Comparison of ENCODE assay signal across 9 mouse cellular contexts in the genomic region with DNA sequence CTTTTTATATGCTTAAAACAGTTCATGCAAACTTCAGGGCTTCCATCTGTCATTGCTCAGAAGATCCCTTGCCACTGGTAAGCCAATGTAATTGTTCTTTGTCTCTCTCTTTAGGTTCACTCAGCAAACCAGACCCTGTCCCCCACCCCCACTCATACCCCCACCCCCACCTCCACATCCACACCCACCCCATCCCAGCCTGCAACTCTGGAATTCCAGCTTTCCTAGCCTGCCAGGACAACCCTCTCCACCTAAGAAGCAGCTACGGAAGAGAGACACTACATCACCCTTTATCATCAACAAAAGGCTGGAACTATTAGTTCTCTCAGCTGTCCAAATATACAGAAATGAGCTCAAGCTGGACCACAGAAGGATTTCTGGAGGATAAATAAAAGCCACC. TPM values are rescaled to one million over a fixed set of nuclear protein-coding genes. Genes with fewer than 3 reads are reported as not detected.
DNase-seq lines count a peak whose midpoint lies in the region; ATAC-seq and TF ChIP-seq lines count a peak whose summit lies in the region.
"Had no signal": no experiment of that assay in that cellular context is flagged by ENCODE, and none has a peak within 500 bp of the region (broad histone marks: within the 10 kb centered on the region; RNA-seq: fewer than 3 reads in every experiment).

No protein-coding gene starts in this region.

- H3K36me3 ChIP-seq in heart, embryonic 10.5 days = peaks cover 19% of the 10 kb centered on the region
- H3K36me3 ChIP-seq in C2C12 (ENCODE audit: control insufficient read depth, insufficient read depth) = peaks cover 12% of the 10 kb centered on the region
- no peaks in the 10 kb centered on the region for H3K36me3 ChIP-seq in embryonic facial prominence, embryonic 12.5 days
- no peaks in the 10 kb centered on the region for H3K36me3 ChIP-seq in limb, embryonic 13.5 days

- 13% methylated on average over 1 of the region's 1 CpGs for WGBS in heart, embryonic 10.5 days
- 35% methylated on average over 1 of the region's 1 CpGs for WGBS in embryonic facial prominence, embryonic 12.5 days
- 24% methylated on average over 1 of the region's 1 CpGs for WGBS in limb, embryonic 13.5 days

- no peak for ATAC-seq in embryonic facial prominence, embryonic 12.5 days (ENCODE audit: insufficient number of reproducible peaks, insufficient read depth, low FRiP score, low TSS enrichment)
- no peak for ATAC-seq in limb, embryonic 13.5 days (ENCODE audit: low FRiP score, low read depth)

- no peaks in the 10 kb centered on the region for H3K79me3 ChIP-seq in C2C12 (ENCODE audit: low read depth)

- peak overlapping the region; percentile 89 for H3K27ac ChIP-seq in heart, embryonic 10.5 days
- H3K27ac ChIP-seq in embryonic facial prominence, embryonic 12.5 days = peak overlapping the region; percentile 12; the same call in 1 of the 2 replicates
- H3K27ac ChIP-seq in limb, embryonic 13.5 days = no peak overlapping the region

- DNase-seq in heart, embryonic 10.5 days (ENCODE audit: low spot score) = no peak
- no peak for DNase-seq in heart, postnatal 14 days
- DNase-seq in layer of hippocampus, postnatal 14 days (ENCODE audit: low spot score in 2 of 2) = no peak
- no peak for DNase-seq in ovary, postnatal 36 days (ENCODE audit: low spot score)
- DNase-seq in urinary bladder, adult 2 months (ENCODE audit: low spot score) = no peak
- DNase-seq: lung, postnatal 10 days had no signal

- H3K9ac ChIP-seq in embryonic facial prominence, embryonic 12.5 days = no peak overlapping the region
- no peak overlapping the region for H3K9ac ChIP-seq in limb, embryonic 13.5 days

- intact Hi-C loops in heart, postnatal 14 days (cut with DNase I) = no loop called here

- H3K4me2 ChIP-seq in embryonic facial prominence, embryonic 12.5 days (replicated peaks) = peak overlapping the region; percentile 34
- H3K4me2 ChIP-seq in limb, embryonic 13.5 days (replicated peaks) = peak overlapping the region; percentile 48

- H3K27me3 ChIP-seq in heart, embryonic 10.5 days (ENCODE audit: insufficient read depth, poor library complexity, severe bottlenecking) = no peaks in the 10 kb centered on the region
- H3K27me3 ChIP-seq in C2C12 (ENCODE audit: control insufficient read depth, insufficient read depth, insufficient read length) = no peaks in the 10 kb centered on the region
- H3K27me3 ChIP-seq in embryonic facial prominence, embryonic 12.5 days = no peaks in the 10 kb centered on the region
- H3K27me3 ChIP-seq in limb, embryonic 13.5 days = no peaks in the 10 kb centered on the region

- H3K4me1 ChIP-seq in heart, embryonic 10.5 days = peaks cover 35% of the 10 kb centered on the region
- peaks cover 8% of the 10 kb centered on the region; the same call in 1 of the 2 replicates for H3K4me1 ChIP-seq in embryonic facial prominence, embryonic 12.5 days
- peaks cover 8% of the 10 kb centered on the region; the same call in 1 of the 2 replicates for H3K4me1 ChIP-seq in limb, embryonic 13.5 days

- no peaks in the 10 kb centered on the region for H3K9me3 ChIP-seq in heart, embryonic 10.5 days
- H3K9me3 ChIP-seq in embryonic facial prominence, embryonic 12.5 days = no peaks in the 10 kb centered on the region
- H3K9me3 ChIP-seq in limb, embryonic 13.5 days = no peaks in the 10 kb centered on the region

- peak overlapping the region; percentile 56 for H3K4me3 ChIP-seq in heart, embryonic 10.5 days
- H3K4me3 ChIP-seq in C2C12 (ENCODE audit: insufficient read depth, poor library complexity, severe bottlenecking) = peak overlapping the region; percentile 29
- H3K4me3 ChIP-seq in embryonic facial prominence, embryonic 12.5 days = peak overlapping the region; percentile 27
- peak overlapping the region; percentile 31 for H3K4me3 ChIP-seq in limb, embryonic 13.5 days

- no peak for TF ChIP-seq CTCF in C2C12 (IDR thresholded peaks at IDR 0.05; ENCODE audit: control insufficient read depth, insufficient read depth, insufficient read length)

- no peaks in the 10 kb centered on the region for H3K79me2 ChIP-seq in C2C12 (ENCODE audit: control insufficient read depth, insufficient read depth)

- no peak overlapping the region for H3ac ChIP-seq in C2C12 (ENCODE audit: control insufficient read depth, insufficient read length, low read depth)

TF ChIP-seq in C2C12, 6 proteins besides CTCF, POLR2A, EP300 and RAD21:
- no peak for TF ChIP-seq MYOG (IDR thresholded peaks at IDR 0.05; ENCODE audit: control insufficient read depth, extremely low read depth, insufficient read length)
- no peak for TF ChIP-seq USF1 (IDR thresholded peaks at IDR 0.05; ENCODE audit: low read depth)
- TF ChIP-seq CEBPB (IDR thresholded peaks at IDR 0.05; ENCODE audit: low read depth) = no peak
- no peak for TF ChIP-seq FOSL1 (IDR thresholded peaks at IDR 0.05; ENCODE audit: insufficient read depth, low read length, poor library complexity, severe bottlenecking)
- TF ChIP-seq MAX (IDR thresholded peaks at IDR 0.05) = no peak
- no peak for TF ChIP-seq MYOD1 (IDR thresholded peaks at IDR 0.05; ENCODE audit: control insufficient read depth, insufficient read length, low read depth)

RNA-seq across cellular contexts. Expression of gene Tfpi, which starts 1.0 kb away (rescaled TPM):
- polyA plus RNA-seq in heart, embryonic 10.5 days (2016; fragmentation: Nextera tagmentation; extraction: Ambion mirVana) = 56.5 and 68.8 TPM in 2 replicates
- total RNA-seq in heart, postnatal 14 days (2021) = 10 to 100 TPM; 56.4 to 57.8 TPM
- 7.6 TPM for polyA plus RNA-seq in C2C12 (2012; fragmentation: generic; extraction: Trizol)
- polyA plus RNA-seq in embryonic facial prominence, embryonic 12.5 days (2016; fragmentation: Nextera tagmentation; extraction: Ambion mirVana) = 21.9 and 24.1 TPM in 2 replicates
- polyA plus RNA-seq in limb, embryonic 13.5 days (2015; fragmentation: Nextera tagmentation; extraction: Ambion mirVana) = 25.7 and 28.2 TPM in 2 replicates
- 1 to 10 TPM; 4.3 to 6.0 TPM for total RNA-seq in layer of hippocampus, postnatal 14 days (2021)
- 19.3 and 21.8 TPM in 2 replicates for polyA plus RNA-seq in urinary bladder, adult 2 months (2012; rRNA removed)

RNA-seq across cellular contexts. Expression of gene Calcrl, which starts 50.4 kb away (rescaled TPM):
- polyA plus RNA-seq in heart, embryonic 10.5 days (2016; fragmentation: Nextera tagmentation; extraction: Ambion mirVana) = 37.7 and 52.7 TPM in 2 replicates
- total RNA-seq in heart, postnatal 14 days (2021) = 10 to 100 TPM; 45.2 to 45.3 TPM
- 3.8 TPM for polyA plus RNA-seq in C2C12 (2012; fragmentation: generic; extraction: Trizol)
- 20.2 and 23.6 TPM in 2 replicates for polyA plus RNA-seq in embryonic facial prominence, embryonic 12.5 days (2016; fragmentation: Nextera tagmentation; extraction: Ambion mirVana)
- 16.2 and 17.4 TPM in 2 replicates for polyA plus RNA-seq in limb, embryonic 13.5 days (2015; fragmentation: Nextera tagmentation; extraction: Ambion mirVana)
- 10 to 100 TPM in 1 of 2 experiments, 1 to 10 TPM in 1; 9.7 to 14.0 TPM for total RNA-seq in layer of hippocampus, postnatal 14 days (2021)
- polyA plus RNA-seq in urinary bladder, adult 2 months (2012; rRNA removed) = 23.0 and 24.8 TPM in 2 replicates
